Comparison of ENCODE assay signal across 9 mouse cellular contexts in genomic region chr12:75176691-75177645, GRCm38 (mm10). TPM values are rescaled to one million over a fixed set of nuclear protein-coding genes. Genes with fewer than 3 reads are reported as not detected.
DNase-seq lines count a peak whose midpoint lies in the region; ATAC-seq lines count a peak whose summit lies in the region.
"Had no signal": no experiment of that assay in that cellular context is flagged by ENCODE, and none has a peak within 500 bp of the region (broad histone marks: within the 10 kb centered on the region; RNA-seq: fewer than 3 reads in every experiment).

Kcnh5 (minus strand) TSS chr12:75177332.

- H3K27ac ChIP-seq in midbrain, embryonic 15.5 days: peak within 1 kb of the TSS; percentile 77

- peak within 1 kb of the TSS; percentile 63 for H3K9ac ChIP-seq in midbrain, embryonic 15.5 days

- peak within 1 kb of the TSS; percentile 99 for H3K4me2 ChIP-seq in midbrain, embryonic 15.5 days

- no peaks in the 10 kb centered on the region for H3K9me3 ChIP-seq in midbrain, embryonic 15.5 days

- WGBS in midbrain, embryonic 15.5 days: 1% methylated on average over 46 of the region's 52 CpGs

- no peaks in the 10 kb centered on the region for H3K36me3 ChIP-seq in midbrain, embryonic 15.5 days (replicated peaks)

- H3K27me3 ChIP-seq in midbrain, embryonic 15.5 days (replicated peaks): peaks cover 5% of the 10 kb centered on the region; the same call in 1 of the 2 replicates

- peak within 1 kb of the TSS; percentile 70 for H3K4me3 ChIP-seq in midbrain, embryonic 15.5 days

- peak; percentile 8 for DNase-seq in adrenal gland, postnatal 10 days
- DNase-seq in adrenal gland, adult 18-20 months (ENCODE audit: low spot score in 2 of 2): no peak
- DNase-seq in urinary bladder, postnatal 14 days (ENCODE audit: low spot score): peak; percentile 6
- DNase-seq in urinary bladder, postnatal 4 days (ENCODE audit: low spot score in 2 of 2): no peak
- peak; percentile 29 for DNase-seq in gastrocnemius, postnatal 25 days
- peak; percentile 52 to 54 for DNase-seq in layer of hippocampus, postnatal 14 days (ENCODE audit: low spot score in 2 of 2)

- ATAC-seq in midbrain, embryonic 15.5 days (replicated peaks): peak; percentile 96
- ATAC-seq in erythroblast, adult 5-6 weeks (replicated peaks; ENCODE audit: low FRiP score, poor library complexity, severe bottlenecking): no peak

- H3K4me1 ChIP-seq in midbrain, embryonic 15.5 days: peaks cover 17% of the 10 kb centered on the region

RNA-seq across cellular contexts. Expression of gene Kcnh5, which starts in this region (rescaled TPM):
- total RNA-seq in adrenal gland, postnatal 10 days (2021): under 1 TPM; 0.15 TPM
- total RNA-seq in adrenal gland, adult 18-20 months (2021): under 1 TPM; 0.10 to 0.13 TPM
- total RNA-seq in gastrocnemius, postnatal 25 days (2021): not detected
- total RNA-seq in layer of hippocampus, postnatal 14 days (2021): 1 to 10 TPM; 6.3 to 8.8 TPM
- 3.3 and 3.5 TPM in 2 replicates for polyA plus RNA-seq in midbrain, embryonic 15.5 days (2015; fragmentation: Nextera tagmentation; extraction: Ambion mirVana)
- not detected in 2 replicates for total RNA-seq in erythroblast, adult 5-6 weeks (2015; ENCODE audit: low replicate concordance)
- not detected in 2 replicates for total RNA-seq in erythroblast, adult 5-6 weeks (2017; ENCODE audit: low replicate concordance)
- total RNA-seq: gastrocnemius, adult 8-10 months had no signal

Comparison
In these comparisons a context has a peak if more than half of its experiments do, and no peak if none do; other contexts are left out.
1. RNA of gene Kcnh5 (total RNA-seq): 6.3 to 8.8 TPM in layer of hippocampus, postnatal 14 days; 0.15 TPM in adrenal gland, postnatal 10 days, 0.10 to 0.13 TPM in adrenal gland, adult 18-20 months, not detected in gastrocnemius, postnatal 25 days and not detected in erythroblast, adult 5-6 weeks; every median in the first group is over 4 times any median in the second.
2. DNase-seq: peak in urinary bladder, postnatal 14 days (single experiment) and layer of hippocampus, postnatal 14 days (2 of 2); none in adrenal gland, adult 18-20 months (0 of 2) and urinary bladder, postnatal 4 days (0 of 2).
3. Peak in DNase-seq in adrenal gland, postnatal 10 days; RNA of the gene not detected or under 1 TPM.
4. Peak in DNase-seq in gastrocnemius, postnatal 25 days; RNA of the gene not detected or under 1 TPM.